Mouse (Mus musculus): ENCODE data around the gene Klhl20. TPM values are rescaled to one million over a fixed set of nuclear protein-coding genes. Genes with fewer than 3 reads are reported as not detected.

Klhl20 gene
- polyA plus RNA-seq, 1 experiment from 2014 or later, result 19.8 TPM

DNA sequence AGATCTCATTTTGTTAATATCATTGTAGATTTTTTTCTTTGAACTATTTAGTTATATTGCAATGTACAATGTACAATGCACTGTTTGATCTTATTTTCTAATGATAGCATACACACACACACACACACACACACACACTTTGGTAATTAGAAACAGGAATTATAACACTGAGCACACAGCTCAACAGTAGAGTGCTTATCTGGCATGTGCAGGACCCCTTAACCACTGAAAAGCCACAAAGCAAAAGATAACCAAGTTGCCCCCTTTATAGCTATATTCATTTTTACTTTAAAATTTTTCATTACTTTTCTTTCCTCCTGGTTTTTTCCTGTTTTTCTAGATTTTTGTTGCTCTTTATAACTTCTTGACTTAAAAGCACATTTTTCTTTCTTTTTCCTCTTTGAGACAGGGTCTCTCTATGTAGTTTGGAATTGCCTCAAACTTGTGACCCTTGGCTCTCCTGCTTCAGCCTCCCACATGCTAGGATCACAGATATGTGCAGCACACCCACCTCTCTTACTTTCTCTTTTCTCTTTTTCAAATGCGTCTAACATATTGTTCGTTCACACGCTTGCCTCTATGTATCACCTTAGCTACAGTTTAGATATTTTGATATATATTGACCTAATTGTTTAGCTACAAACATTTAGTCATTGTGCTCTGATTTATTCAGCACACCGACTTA, 31.4 kb downstream of the Klhl20 start:
- H3K27me3 ChIP-seq (ENCODE audit: control insufficient read depth, insufficient read depth, low read length), result no peaks in the 10 kb centered on the region
- no peak overlapping the region for H3K4me3 ChIP-seq (ENCODE audit: low read depth, low read length)
- no peak overlapping the region for H3K9ac ChIP-seq (ENCODE audit: low read length)
- H3K36me3 ChIP-seq (ENCODE audit: control insufficient read depth, insufficient read depth, low read length), result peaks cover 2% of the 10 kb centered on the region; the same call in 1 of the 2 replicates
- ATAC-seq (ENCODE audit: low FRiP score), result no peak
- no peaks in the 10 kb centered on the region for H3K4me1 ChIP-seq (ENCODE audit: control insufficient read depth, insufficient read depth, low read length)
- no peak for DNase-seq (ENCODE audit: low spot score, missing footprints)
- H3K27ac ChIP-seq (ENCODE audit: low read depth, low read length), result no peak overlapping the region
- H3K4me2 ChIP-seq, result no peak overlapping the region
- H3K9me3 ChIP-seq (ENCODE audit: control insufficient read depth, low read length), result no peaks in the 10 kb centered on the region
- WGBS, result 99% methylated on average over 4 of the region's 4 CpGs

DNA sequence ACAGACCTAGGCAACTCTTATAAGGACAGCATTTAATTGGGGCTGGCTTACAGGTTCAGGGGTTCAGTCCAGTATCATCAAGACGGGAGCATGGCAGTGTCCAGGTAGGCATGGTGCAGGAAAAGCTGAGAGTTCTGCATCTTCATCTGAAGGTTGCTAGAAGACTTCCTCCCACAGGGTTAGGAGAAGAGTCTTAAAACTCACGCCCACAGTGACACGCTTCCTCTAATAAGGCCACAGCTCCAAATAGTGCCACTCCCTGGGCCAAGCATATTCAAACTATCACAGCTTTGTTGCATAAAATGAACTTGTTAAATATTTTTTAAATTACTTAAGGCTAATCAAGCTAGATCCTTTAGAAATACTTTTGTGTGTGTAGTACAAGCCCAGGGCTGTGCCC, 54.1 kb downstream of the Klhl20 start:
- Histone ChIP-seq H3K4me3 (ENCODE audit: low read depth, low read length) (no peak overlapping the region), H3K27ac (ENCODE audit: low read depth, low read length) (no peak overlapping the region), H3K9me3 (ENCODE audit: control insufficient read depth, low read length) (no peaks in the 10 kb centered on the region), H3K9ac (ENCODE audit: low read length) (no peak overlapping the region), H3K4me2 (no peak overlapping the region), H3K4me1 (ENCODE audit: control insufficient read depth, insufficient read depth, low read length) (peaks cover 16% of the 10 kb centered on the region), H3K36me3 (ENCODE audit: control insufficient read depth, insufficient read depth, low read length) (peaks cover 3% of the 10 kb centered on the region; the same call in 1 of the 2 replicates), H3K27me3 (ENCODE audit: control insufficient read depth, insufficient read depth, low read length) (no peaks in the 10 kb centered on the region)
- 96% methylated on average over 3 of the region's 3 CpGs for WGBS
- no peak for DNase-seq (ENCODE audit: low spot score, missing footprints)
- ATAC-seq (ENCODE audit: low FRiP score), result no peak

DNA sequence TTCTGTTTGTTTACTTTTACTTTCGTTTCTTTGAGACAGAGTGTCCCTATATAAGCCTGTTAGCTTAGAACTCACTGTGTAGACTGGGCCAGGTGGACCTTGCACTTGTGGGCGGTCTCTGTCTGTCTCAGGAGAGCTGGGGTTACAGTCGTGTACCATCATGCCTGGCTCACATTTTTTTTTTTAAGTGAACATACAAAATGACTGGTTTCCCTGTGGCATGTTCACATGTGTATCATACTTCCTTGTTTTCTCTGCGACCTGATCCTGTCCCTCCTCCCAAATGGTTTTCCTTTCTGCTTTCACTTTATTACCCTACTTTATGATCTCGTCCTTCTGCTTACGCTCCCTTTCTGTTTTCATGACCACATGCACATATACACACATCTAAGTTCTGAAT, 55.1 kb downstream of the Klhl20 start:
- Histone ChIP-seq H3K9me3 (ENCODE audit: control insufficient read depth, low read length) (no peaks in the 10 kb centered on the region), H3K4me3 (ENCODE audit: low read depth, low read length) (no peak overlapping the region), H3K36me3 (ENCODE audit: control insufficient read depth, insufficient read depth, low read length) (peaks cover 3% of the 10 kb centered on the region; the same call in 1 of the 2 replicates), H3K27me3 (ENCODE audit: control insufficient read depth, insufficient read depth, low read length) (no peaks in the 10 kb centered on the region), H3K9ac (ENCODE audit: low read length) (no peak overlapping the region), H3K4me2 (no peak overlapping the region), H3K4me1 (ENCODE audit: control insufficient read depth, insufficient read depth, low read length) (peaks cover 20% of the 10 kb centered on the region), H3K27ac (ENCODE audit: low read depth, low read length) (no peak overlapping the region)
- WGBS, result 94% methylated on average over 6 of the region's 6 CpGs
- DNase-seq (ENCODE audit: low spot score, missing footprints) (no peak), ATAC-seq (ENCODE audit: low FRiP score) (no peak)

DNA sequence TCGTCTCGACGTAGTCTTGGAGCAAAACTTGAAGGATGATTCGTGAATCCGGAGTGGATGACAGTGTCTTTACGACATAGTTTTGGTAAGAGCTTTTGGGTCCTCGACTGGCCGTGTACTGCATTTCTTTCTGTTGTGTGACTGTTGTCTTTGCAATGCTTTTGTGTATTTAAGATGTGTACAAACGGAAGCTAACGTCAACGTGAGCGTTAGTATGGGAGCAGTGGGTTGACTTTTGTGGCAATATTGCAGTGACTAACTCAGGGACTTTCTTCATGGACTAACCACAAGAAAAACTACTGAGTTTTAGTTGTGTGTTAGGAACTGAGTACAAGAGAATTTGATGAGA, 60.1 kb downstream of the Klhl20 start:
- Histone ChIP-seq H3K27ac (ENCODE audit: low read depth, low read length) (no peak overlapping the region), H3K36me3 (ENCODE audit: control insufficient read depth, insufficient read depth, low read length) (no peaks in the 10 kb centered on the region), H3K4me2 (peak overlapping the region; percentile 68), H3K27me3 (ENCODE audit: control insufficient read depth, insufficient read depth, low read length) (no peaks in the 10 kb centered on the region), H3K9ac (ENCODE audit: low read length) (peak overlapping the region; percentile 75), H3K4me1 (ENCODE audit: control insufficient read depth, insufficient read depth, low read length) (peaks cover 23% of the 10 kb centered on the region), H3K4me3 (ENCODE audit: low read depth, low read length) (peak overlapping the region; percentile 73), H3K9me3 (ENCODE audit: control insufficient read depth, low read length) (no peaks in the 10 kb centered on the region)
- ATAC-seq (ENCODE audit: low FRiP score) (no peak), DNase-seq (ENCODE audit: low spot score, missing footprints) (no peak)
- under 1% methylated on average over 12 of the region's 12 CpGs for WGBS

DNA sequence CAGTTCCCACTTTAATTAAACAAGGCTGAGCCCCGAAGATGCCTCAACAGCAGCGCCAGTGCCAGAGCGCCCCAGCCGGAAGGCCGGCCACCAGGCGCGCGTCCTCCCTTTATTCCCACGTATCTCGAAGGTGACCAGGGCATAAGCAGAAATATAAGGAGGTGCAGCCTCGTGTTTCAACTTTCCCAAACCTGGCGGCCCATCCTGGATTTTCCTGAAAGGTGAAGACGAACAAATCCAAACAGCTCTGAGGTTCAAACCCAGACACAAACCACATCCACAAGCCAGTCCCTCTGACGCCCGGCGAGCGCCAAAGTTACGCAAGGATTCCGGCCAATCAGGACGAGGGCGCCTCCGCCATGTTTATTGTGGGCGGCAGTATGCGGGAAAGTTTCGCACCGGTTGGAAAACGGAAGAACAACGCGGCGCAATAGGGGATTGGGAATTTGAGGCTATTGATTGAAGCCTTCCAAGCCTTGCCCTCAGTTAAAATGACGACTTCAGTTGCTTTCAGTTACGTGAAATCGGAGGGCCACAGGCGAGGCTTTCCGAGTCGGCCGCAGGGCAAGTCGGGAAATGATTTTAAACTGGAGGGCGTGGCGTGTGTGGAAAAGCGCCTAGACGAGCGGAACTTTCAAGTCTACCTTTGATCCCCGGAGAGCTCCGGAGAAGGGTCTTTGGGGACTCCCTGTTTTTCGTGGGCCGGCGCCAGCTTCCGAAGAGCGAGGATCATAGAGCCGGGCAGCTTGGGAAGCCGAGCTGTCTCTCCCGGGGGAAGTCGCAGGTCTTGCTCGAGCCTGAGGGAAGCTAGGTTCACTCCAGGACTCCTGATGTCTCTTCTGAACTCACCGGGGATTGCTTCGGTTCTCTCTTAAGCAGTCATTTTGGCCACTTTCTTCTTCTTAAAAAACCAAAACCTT, 60.7 kb downstream of the Klhl20 start, which contains the start of the genes Dars2 and Cenpl:
TSS of gene Dars2 (minus strand) at position 307 of the 920 bp plus-strand sequence.
TSS of gene Cenpl (plus strand) at position 362 of the 920 bp plus-strand sequence.
- Histone ChIP-seq H3K27ac (ENCODE audit: low read depth, low read length) (peak within 1 kb of the TSS; percentile 48; the same call in 1 of the 2 replicates), H3K9ac (ENCODE audit: low read length) (peak within 1 kb of the TSS; percentile 88), H3K9me3 (ENCODE audit: control insufficient read depth, low read length) (no peaks in the 10 kb centered on the region), H3K4me3 (ENCODE audit: low read depth, low read length) (peak within 1 kb of the TSS; percentile 73), H3K4me1 (ENCODE audit: control insufficient read depth, insufficient read depth, low read length) (peaks cover 23% of the 10 kb centered on the region), H3K4me2 (peak within 1 kb of the TSS; percentile 85), H3K27me3 (ENCODE audit: control insufficient read depth, insufficient read depth, low read length) (no peaks in the 10 kb centered on the region), H3K36me3 (ENCODE audit: control insufficient read depth, insufficient read depth, low read length) (no peaks in the 10 kb centered on the region)
- peak; percentile 98 for ATAC-seq (ENCODE audit: low FRiP score)
- WGBS, result under 1% methylated on average over 57 of the region's 57 CpGs
- DNase-seq (ENCODE audit: low spot score, missing footprints), result peak; percentile 99

DNA sequence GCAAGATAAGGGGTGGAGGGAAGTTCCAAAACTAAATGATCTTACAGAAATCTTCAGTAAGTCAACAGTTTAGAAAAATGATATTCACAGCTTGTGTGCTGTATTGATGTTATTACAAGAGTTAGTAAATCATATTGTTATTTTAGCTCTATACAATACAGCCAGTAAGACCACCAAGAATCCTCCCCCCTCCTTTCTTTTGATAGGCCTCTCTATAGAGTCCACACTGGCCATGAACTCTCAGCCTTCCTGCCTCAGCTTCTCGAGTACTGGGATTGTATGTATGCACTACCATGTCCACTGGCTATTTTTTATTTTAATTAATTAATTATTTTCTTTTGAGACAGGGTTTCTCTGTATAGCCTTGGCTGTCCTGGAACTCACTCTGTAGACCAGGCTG, 68.0 kb downstream of the Klhl20 start:
- no peaks in the 10 kb centered on the region for H3K27me3 ChIP-seq (ENCODE audit: control insufficient read depth, insufficient read depth, low read length)
- no peak overlapping the region for H3K9ac ChIP-seq (ENCODE audit: low read length)
- H3K36me3 ChIP-seq (ENCODE audit: control insufficient read depth, insufficient read depth, low read length), result no peaks in the 10 kb centered on the region
- no peaks in the 10 kb centered on the region for H3K4me1 ChIP-seq (ENCODE audit: control insufficient read depth, insufficient read depth, low read length)
- DNase-seq (ENCODE audit: low spot score, missing footprints) (no peak), ATAC-seq (ENCODE audit: low FRiP score) (no peak)
- H3K4me3 ChIP-seq (ENCODE audit: low read depth, low read length), result no peak overlapping the region
- H3K27ac ChIP-seq (ENCODE audit: low read depth, low read length), result no peak overlapping the region
- 84% methylated on average over 1 of the region's 1 CpGs for WGBS
- H3K9me3 ChIP-seq (ENCODE audit: control insufficient read depth, low read length), result no peaks in the 10 kb centered on the region
- H3K4me2 ChIP-seq, result no peak overlapping the region

DNA sequence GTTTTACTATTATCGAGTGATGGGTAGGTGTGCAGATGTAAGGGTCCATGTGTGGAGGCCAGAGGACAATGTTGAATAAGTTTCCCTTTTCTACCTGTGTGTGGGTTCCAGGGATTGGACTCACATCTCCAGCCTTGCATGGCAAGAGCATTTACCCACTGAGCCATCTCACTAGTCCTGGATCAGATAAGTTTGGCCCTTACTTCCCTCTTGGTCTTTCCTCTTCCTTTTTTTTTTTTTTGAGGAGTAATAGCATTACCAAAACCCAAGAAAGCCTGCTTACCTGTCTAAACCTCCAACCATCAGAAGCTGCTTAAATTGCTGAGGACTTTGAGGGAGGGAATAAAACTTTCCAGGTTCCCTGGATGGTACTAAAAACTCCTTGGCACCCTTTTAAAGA, 74.1 kb downstream of the Klhl20 start:
- H3K27ac ChIP-seq (ENCODE audit: low read depth, low read length), result no peak overlapping the region
- no peak for ATAC-seq (ENCODE audit: low FRiP score)
- H3K4me1 ChIP-seq (ENCODE audit: control insufficient read depth, insufficient read depth, low read length), result no peaks in the 10 kb centered on the region
- H3K4me2 ChIP-seq, result no peak overlapping the region
- H3K9me3 ChIP-seq (ENCODE audit: control insufficient read depth, low read length), result no peaks in the 10 kb centered on the region
- DNase-seq (ENCODE audit: low spot score, missing footprints), result no peak
- H3K4me3 ChIP-seq (ENCODE audit: low read depth, low read length), result no peak overlapping the region
- H3K9ac ChIP-seq (ENCODE audit: low read length), result no peak overlapping the region
- 98% methylated on average over 1 of the region's 1 CpGs for WGBS
- no peaks in the 10 kb centered on the region for H3K27me3 ChIP-seq (ENCODE audit: control insufficient read depth, insufficient read depth, low read length)
- no peaks in the 10 kb centered on the region for H3K36me3 ChIP-seq (ENCODE audit: control insufficient read depth, insufficient read depth, low read length)

DNA sequence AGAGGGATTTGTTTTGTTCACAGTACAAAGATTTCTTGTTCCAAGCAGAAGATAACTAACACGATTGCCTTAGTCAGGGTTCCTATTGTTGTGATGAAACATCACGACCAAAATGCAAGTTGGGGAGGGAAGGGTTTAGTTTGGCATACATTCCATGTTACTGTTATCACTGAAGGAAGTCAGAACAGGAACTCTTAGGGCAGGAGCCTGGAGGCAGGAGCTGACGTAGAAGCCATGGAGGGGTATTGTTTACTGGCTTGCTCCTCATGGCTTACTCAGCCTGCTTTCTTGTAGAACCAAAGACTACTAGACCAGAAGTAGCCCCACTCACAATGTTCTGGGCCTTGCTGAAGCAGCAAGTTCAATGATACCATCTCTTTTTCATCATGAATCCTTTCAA, 84.3 kb downstream of the Klhl20 start:
- ATAC-seq (ENCODE audit: low FRiP score) (no peak), DNase-seq (ENCODE audit: low spot score, missing footprints) (peak; percentile 47)
- H3K36me3 ChIP-seq (ENCODE audit: control insufficient read depth, insufficient read depth, low read length), result peaks cover 4% of the 10 kb centered on the region

More for the DNA sequence above, 84.3 kb downstream of the Klhl20 start:
- Histone ChIP-seq H3K4me3 (ENCODE audit: low read depth, low read length) (no peak overlapping the region), H3K4me2 (no peak overlapping the region), H3K9me3 (ENCODE audit: control insufficient read depth, low read length) (no peaks in the 10 kb centered on the region), H3K9ac (ENCODE audit: low read length) (no peak overlapping the region), H3K27me3 (ENCODE audit: control insufficient read depth, insufficient read depth, low read length) (no peaks in the 10 kb centered on the region), H3K27ac (ENCODE audit: low read depth, low read length) (no peak overlapping the region), H3K4me1 (ENCODE audit: control insufficient read depth, insufficient read depth, low read length) (no peaks in the 10 kb centered on the region)
- 83% methylated on average over 3 of the region's 3 CpGs for WGBS

All from midbrain, embryonic 11.5 days (tissue).